ENCODE assay signal across 8 mouse cellular contexts in genomic region chr5:8055721-8056129, GRCm38 (mm10). TPM values are rescaled to one million over a fixed set of nuclear protein-coding genes. Genes with fewer than 3 reads are reported as not detected.
DNase-seq lines count a peak whose midpoint lies in the region; ATAC-seq and TF ChIP-seq lines count a peak whose summit lies in the region.

No protein-coding gene starts in this region.

- peak overlapping the region; percentile 100 for H3K27ac ChIP-seq in heart, adult 2 months
- no peak overlapping the region for H3K27ac ChIP-seq in ES-E14 (ENCODE audit: insufficient read depth, low read depth, low read length, poor library complexity, severe bottlenecking)
- peak overlapping the region; percentile 78; the same call in 1 of the 2 replicates for H3K27ac ChIP-seq in forebrain, embryonic 15.5 days (replicated peaks)
- peak overlapping the region; percentile 90; the same call in 1 of the 2 replicates for H3K27ac ChIP-seq in limb, embryonic 15.5 days

- 14% methylated on average over 8 of the region's 8 CpGs for WGBS in heart, adult 2 months
- whole genome bisulfite sequencing in forebrain, embryonic 15.5 days: 23% methylated on average over 8 of the region's 8 CpGs
- 31% methylated on average over 8 of the region's 8 CpGs for WGBS in limb, embryonic 15.5 days

- H3K9ac ChIP-seq in heart, adult 2 months (ENCODE audit: low read depth, low read length): peak overlapping the region; percentile 88
- H3K9ac ChIP-seq in ES-E14 (ENCODE audit: insufficient read depth, low read depth, low read length, poor library complexity, severe bottlenecking): no peak overlapping the region
- H3K9ac ChIP-seq in forebrain, embryonic 15.5 days (replicated peaks): peak overlapping the region; percentile 82
- peak overlapping the region; percentile 85; the same call in 1 of the 2 replicates for H3K9ac ChIP-seq in limb, embryonic 15.5 days

- peak overlapping the region; percentile 87 for H3ac ChIP-seq in myocyte (ENCODE audit: control insufficient read depth, insufficient read length)

- peak; percentile 37 to 51 for DNase-seq in heart, adult 2 months
- no peak for DNase-seq in heart, postnatal 4 days
- DNase-seq in ES-E14 (ENCODE audit: low read depth, low spot score): no peak
- DNase-seq in layer of hippocampus, adult 8-10 months (ENCODE audit: low spot score in 2 of 2): no peak
- DNase-seq in layer of hippocampus, postnatal 14 days (ENCODE audit: low spot score in 2 of 2): no peak

- H3K79me2 ChIP-seq in heart, adult 2 months (replicated peaks; ENCODE audit: control insufficient read depth, insufficient read depth, low read length): no peaks in the 10 kb centered on the region
- peaks cover 6% of the 10 kb centered on the region for H3K79me2 ChIP-seq in myocyte (ENCODE audit: control insufficient read depth, insufficient read depth)

- TF ChIP-seq CTCF in heart, adult 2 months (IDR thresholded peaks at IDR 0.05): no peak

- peaks cover 6% of the 10 kb centered on the region for H3K4me1 ChIP-seq in heart, adult 2 months (ENCODE audit: control insufficient read depth, insufficient read depth, low read length)
- peaks cover 0 to 5% of the 10 kb centered on the region in 2 experiments; a peak in 2 of 4 replicates for H3K4me1 ChIP-seq in ES-E14 (ENCODE audit: control insufficient read depth in 2 of 2, insufficient read depth in 2 of 2, low read length in 2 of 2, poor library complexity in 1 of 2)
- H3K4me1 ChIP-seq in forebrain, embryonic 15.5 days: peaks cover 18% of the 10 kb centered on the region
- H3K4me1 ChIP-seq in limb, embryonic 15.5 days: peaks cover 11% of the 10 kb centered on the region

- ATAC-seq in forebrain, embryonic 15.5 days (replicated peaks): peak; percentile 49
- ATAC-seq in limb, embryonic 15.5 days (ENCODE audit: insufficient number of reproducible peaks, low FRiP score, low TSS enrichment, low read depth): no peak

- TF ChIP-seq EP300 in heart, adult 2 months (IDR thresholded peaks at IDR 0.05; ENCODE audit: insufficient read depth, low read depth, low read length): no peak

- no peaks in the 10 kb centered on the region for H3K9me3 ChIP-seq in ES-E14 (ENCODE audit: control insufficient read depth, insufficient read depth, low read depth, low read length)
- H3K9me3 ChIP-seq in forebrain, embryonic 15.5 days: no peaks in the 10 kb centered on the region
- no peaks in the 10 kb centered on the region for H3K9me3 ChIP-seq in limb, embryonic 15.5 days

- H3K4me2 ChIP-seq in forebrain, embryonic 15.5 days (replicated peaks): peak overlapping the region; percentile 59
- H3K4me2 ChIP-seq in limb, embryonic 15.5 days: peak overlapping the region; percentile 61
- peak overlapping the region; percentile 77 for H3K4me2 ChIP-seq in myocyte (ENCODE audit: low read depth)

- no peak for TF ChIP-seq POLR2A in heart, adult 2 months (IDR thresholded peaks at IDR 0.05; ENCODE audit: insufficient read depth, low read depth, low read length)
- TF ChIP-seq POLR2A in myocyte (IDR thresholded peaks at IDR 0.05; ENCODE audit: insufficient read length, low read depth): no peak

- H3K27me3 ChIP-seq in heart, adult 2 months (ENCODE audit: control insufficient read depth, insufficient read depth, low read length): no peaks in the 10 kb centered on the region
- H3K27me3 ChIP-seq in forebrain, embryonic 15.5 days: no peaks in the 10 kb centered on the region
- no peaks in the 10 kb centered on the region for H3K27me3 ChIP-seq in limb, embryonic 15.5 days
- no peaks in the 10 kb centered on the region for H3K27me3 ChIP-seq in myocyte (ENCODE audit: control insufficient read depth, insufficient read depth, insufficient read length)

- in situ Hi-C loops in ES-E14 (cut with MboI; ENCODE audit: low sequenced_read_pairs in 2 of 2, unreplicated experiment in 2 of 2): no loop called here

- intact Hi-C loops in heart, adult 2 months (cut with DNase I): loop anchor here (5.0 kb wide), 1 partner anchor 367 kb away; the partner anchor contains the start of genes Dbf4 and Slc25a40

- H3K4me3 ChIP-seq in heart, adult 2 months: peak overlapping the region; percentile 94
- H3K4me3 ChIP-seq in ES-E14 (ENCODE audit: insufficient read depth in 1 of 2, low read depth in 1 of 2, low read length in 2 of 2, poor library complexity in 1 of 2, severe bottlenecking in 1 of 2): peak overlapping the region; percentile 77 to 80
- H3K4me3 ChIP-seq in forebrain, embryonic 15.5 days: peak overlapping the region; percentile 84
- H3K4me3 ChIP-seq in limb, embryonic 15.5 days: peak overlapping the region; percentile 89
- H3K4me3 ChIP-seq in myocyte: peak overlapping the region; percentile 55

- H3K36me3 ChIP-seq in heart, adult 2 months (ENCODE audit: control insufficient read depth, insufficient read depth, low read length): peaks cover 15% of the 10 kb centered on the region
- H3K36me3 ChIP-seq in ES-E14 (ENCODE audit: control insufficient read depth, insufficient read depth, low read length, poor library complexity, severe bottlenecking) (peaks cover 2% of the 10 kb centered on the region; the same call in 1 of the 2 replicates), myocyte (ENCODE audit: control insufficient read depth, insufficient read depth) (no peaks in the 10 kb centered on the region)
- peaks cover 7% of the 10 kb centered on the region; the same call in 1 of the 2 replicates for H3K36me3 ChIP-seq in forebrain, embryonic 15.5 days
- H3K36me3 ChIP-seq in limb, embryonic 15.5 days: peaks cover 21% of the 10 kb centered on the region

TF ChIP-seq in ES-E14, 5 proteins besides CTCF, POLR2A, EP300 and RAD21:
- TF ChIP-seq ZC3H11A (IDR thresholded peaks at IDR 0.05; ENCODE audit: borderline replicate concordance, low read depth, low read length) (no peak), MAFK (IDR thresholded peaks at IDR 0.05; ENCODE audit: insufficient read depth, low read depth, low read length) (no peak), ZNF384 (IDR thresholded peaks at IDR 0.05; ENCODE audit: low read depth, low read length) (no peak), CHD2 (IDR thresholded peaks at IDR 0.05; ENCODE audit: low read depth, low read length) (no peak), HCFC1 (IDR thresholded peaks at IDR 0.05; ENCODE audit: borderline replicate concordance, insufficient read depth, low read length) (no peak)

TF ChIP-seq in myocyte, 11 proteins besides CTCF, POLR2A, EP300 and RAD21:
- TF ChIP-seq USF1 (IDR thresholded peaks at IDR 0.05; ENCODE audit: low read depth): no peak
- TF ChIP-seq SRF (IDR thresholded peaks at IDR 0.05; ENCODE audit: control insufficient read depth, insufficient read length, low read depth): no peak
- TF ChIP-seq POLR2AphosphoS2 (IDR thresholded peaks at IDR 0.05; ENCODE audit: insufficient read length, low read depth): no peak
- no peak for TF ChIP-seq TCF12 (IDR thresholded peaks at IDR 0.05; ENCODE audit: insufficient read depth, poor library complexity, severe bottlenecking)
- no peak for TF ChIP-seq E2F4 (IDR thresholded peaks at IDR 0.05; ENCODE audit: insufficient read depth)
- TF ChIP-seq MYOD1 (IDR thresholded peaks at IDR 0.05; ENCODE audit: control insufficient read depth in 1 of 3, insufficient read length in 2 of 3, low read depth in 2 of 3): no peak
- no peak for TF ChIP-seq MYOG (IDR thresholded peaks at IDR 0.05; ENCODE audit: control insufficient read depth in 1 of 3, insufficient read depth in 1 of 3, insufficient read length in 2 of 3, low read depth in 2 of 3)
- TF ChIP-seq TCF3 (IDR thresholded peaks at IDR 0.05; ENCODE audit: insufficient read length, low read depth): no peak
- no peak for TF ChIP-seq REST (IDR thresholded peaks at IDR 0.05; ENCODE audit: insufficient read depth, insufficient read length)
- TF ChIP-seq MAX (IDR thresholded peaks at IDR 0.05; ENCODE audit: low read depth): no peak
- no peak for TF ChIP-seq CEBPB (IDR thresholded peaks at IDR 0.05; ENCODE audit: insufficient read depth, poor library complexity, severe bottlenecking)

RNA-seq across cellular contexts. Expression of gene Sri, which starts 9.8 kb away (rescaled TPM):
- 10 to 100 TPM; 84.5 to 97.1 TPM for total RNA-seq in heart, adult 2 months (2021)
- 80.8 and 113 TPM in 2 replicates for polyA plus RNA-seq in heart, adult 2 months (2012; rRNA removed)
- total RNA-seq in heart, postnatal 4 days (2021): 100 to 1,000 TPM; 155 to 157 TPM
- total RNA-seq in ES-E14 (2012; rRNA removed): 70.4 and 93.0 TPM in 2 replicates
- 138 and 140 TPM in 2 replicates for polyA plus RNA-seq in forebrain, embryonic 15.5 days (2015; fragmentation: Nextera tagmentation; extraction: Ambion mirVana)
- polyA plus RNA-seq in limb, embryonic 15.5 days (2015; fragmentation: Nextera tagmentation; extraction: Ambion mirVana): 275 and 294 TPM in 2 replicates
- polyA plus RNA-seq in myocyte (2012; fragmentation: generic; extraction: Trizol): 110 TPM
- total RNA-seq in layer of hippocampus, adult 8-10 months (2022): 100 to 1,000 TPM; 101 to 111 (median 107) TPM
- total RNA-seq in layer of hippocampus, postnatal 14 days (2021): 100 to 1,000 TPM in 1 of 2 experiments, 10 to 100 TPM in 1; 99.5 to 108 TPM

Comparison
In these comparisons a context has a peak if more than half of its experiments do, and no peak if none do; other contexts are left out.
1. DNase-seq: peak in heart, adult 2 months (2 of 2); none in heart, postnatal 4 days (single experiment), ES-E14 (single experiment), layer of hippocampus, adult 8-10 months (0 of 2) and layer of hippocampus, postnatal 14 days (0 of 2).
2. Peak in every context shown above with its lines, with median percentiles within 50 percentile points of each other: H3K4me3 ChIP-seq and H3K4me2 ChIP-seq.